Mouse (Mus musculus) bone marrow macrophage, adult 2 months (primary cell): ENCODE results near the gene Ube4b. TPM values are rescaled to one million over a fixed set of nuclear protein-coding genes. Genes with fewer than 3 reads are reported as not detected.
A peak's percentile ranks its signal among the peaks of the same experiment; 100 is the strongest.

Source experiments
- H3K27ac ChIP-seq: 2 replicates; pipeline ENCODE4 v1.5.1; 2012; ENCODE audit warnings: low read depth, low read length; ENCODE audit not compliant: insufficient read depth
- H3K4me1 ChIP-seq: 2 replicates; pipeline ENCODE4 v1.6.1; 2012; ENCODE audit warnings: low read length; ENCODE audit not compliant: control insufficient read depth, insufficient read depth
- H3K4me3 ChIP-seq: 2 replicates; pipeline ENCODE4 v1.5.1; 2012; ENCODE audit warnings: mild to moderate bottlenecking, low read length, moderate library complexity; ENCODE audit not compliant: insufficient read depth
- CTCF ChIP-seq: IDR thresholded peaks from 2 replicates; pipeline ENCODE4 v1.5.1; 2012; ENCODE audit warnings: low read depth, mild to moderate bottlenecking, low read length, moderate library complexity
- POLR2A ChIP-seq: IDR thresholded peaks from 2 replicates; pipeline ENCODE4 v1.6.1; 2012; ENCODE audit warnings: mild to moderate bottlenecking, low read depth, low read length, borderline replicate concordance
- polyA plus RNA-seq: library from polyadenylated mRNA; stranded (reverse); fragments of >200 nt; gene quantifications from 2 replicates; pipeline ENCODE4 v1.2.4, GENCODE M21; 2012; ENCODE audit not compliant: missing spikeins, insufficient read depth, insufficient read length

Gene Ube4b
- polyA plus RNA-seq, 1 experiment: 49.6 TPM

GRCm38 (mm10) chr4:149313558-149314253, 112.8 kb downstream of the Ube4b start:
- Histone ChIP-seq H3K4me1 (peaks cover 11% of the 10 kb centered on the region), H3K27ac (no peak overlapping the region), H3K4me3 (no peak overlapping the region)
- no peak for TF ChIP-seq POLR2A
- TF ChIP-seq CTCF: no peak

GRCm38 (mm10) chr4:149311996-149312395, 114.6 kb downstream of the Ube4b start:
- no peak overlapping the region for H3K27ac ChIP-seq
- peaks cover 13% of the 10 kb centered on the region for H3K4me1 ChIP-seq
- no peak for TF ChIP-seq POLR2A
- no peak for TF ChIP-seq CTCF
- no peak overlapping the region for H3K4me3 ChIP-seq

GRCm38 (mm10) chr4:149308491-149308820, 118.1 kb downstream of the Ube4b start:
- Histone ChIP-seq H3K27ac (no peak overlapping the region), H3K4me1 (peaks cover 24% of the 10 kb centered on the region), H3K4me3 (peak overlapping the region; percentile 67)
- TF ChIP-seq CTCF (no peak), POLR2A (no peak)

GRCm38 (mm10) chr4:149307596-149308490, 118.7 kb downstream of the Ube4b start, which contains the start of gene Kif1b:
TSS of gene Kif1b (minus strand) at chr4:149307693.
- peak within 1 kb of the TSS; percentile 98 for H3K4me3 ChIP-seq
- H3K27ac ChIP-seq: no peak within 1 kb of the TSS
- H3K4me1 ChIP-seq: peaks cover 29% of the 10 kb centered on the region
- TF ChIP-seq CTCF (peak; percentile 50), POLR2A (no peak)

GRCm38 (mm10) chr4:149306712-149307595, 119.6 kb downstream of the Ube4b start:
- no peak for TF ChIP-seq POLR2A
- TF ChIP-seq CTCF: no peak
- H3K27ac ChIP-seq: no peak overlapping the region
- peaks cover 30% of the 10 kb centered on the region for H3K4me1 ChIP-seq
- H3K4me3 ChIP-seq: peak overlapping the region; percentile 98

GRCm38 (mm10) chr4:149305761-149306711, 120.5 kb downstream of the Ube4b start:
- peak overlapping the region; percentile 98 for H3K4me3 ChIP-seq
- TF ChIP-seq POLR2A (no peak), CTCF (no peak)
- H3K4me1 ChIP-seq: peaks cover 30% of the 10 kb centered on the region
- H3K27ac ChIP-seq: no peak overlapping the region

- Histone ChIP-seq H3K4me3 (no peak overlapping the region), H3K4me1 (peaks cover 27% of the 10 kb centered on the region), H3K27ac (no peak overlapping the region)
- no peak for TF ChIP-seq CTCF
- TF ChIP-seq POLR2A: no peak
These were observed 122.1 kb downstream of the Ube4b start for GRCm38 (mm10) chr4:149304466-149304865.

- H3K4me3 ChIP-seq: no peak overlapping the region
- H3K27ac ChIP-seq: no peak overlapping the region
- peaks cover 17% of the 10 kb centered on the region for H3K4me1 ChIP-seq
- TF ChIP-seq CTCF: no peak
- TF ChIP-seq POLR2A: no peak
These were observed 123.0 kb downstream of the Ube4b start for GRCm38 (mm10) chr4:149303502-149303901.
